Mouse (Mus musculus) cerebellum, postnatal 10 days (tissue): ENCODE results near the gene Snx30.

ENCODE experiments used
- DNase-seq, 2 experiments: peaks; one replicate each; pipeline ENCODE4 v3.0.0; 2021; ENCODE audit warnings: mixed read lengths in 2 of 2

Gene Snx30

DNA sequence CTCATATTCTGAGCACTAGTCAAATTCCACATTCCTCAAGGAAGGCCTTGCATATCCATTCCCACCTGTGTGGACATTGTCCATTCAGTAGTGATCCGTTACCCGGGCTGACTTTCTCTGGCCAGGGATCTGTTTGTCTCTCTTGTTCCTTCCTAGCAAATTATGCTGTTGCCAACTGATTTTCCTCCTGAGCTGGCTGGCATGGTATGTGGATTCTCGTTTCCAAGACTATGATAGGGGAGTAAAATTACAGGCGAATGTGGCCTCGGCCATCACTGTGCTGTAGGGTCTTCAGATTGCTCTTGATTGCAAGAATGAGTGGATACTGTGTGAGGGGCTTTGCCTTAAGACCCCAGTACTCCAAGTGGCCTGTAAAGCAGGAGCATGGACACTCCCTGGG lies 20.7 kb downstream of the Snx30 start:
- DNase-seq: peak; percentile 88 to 91

DNA sequence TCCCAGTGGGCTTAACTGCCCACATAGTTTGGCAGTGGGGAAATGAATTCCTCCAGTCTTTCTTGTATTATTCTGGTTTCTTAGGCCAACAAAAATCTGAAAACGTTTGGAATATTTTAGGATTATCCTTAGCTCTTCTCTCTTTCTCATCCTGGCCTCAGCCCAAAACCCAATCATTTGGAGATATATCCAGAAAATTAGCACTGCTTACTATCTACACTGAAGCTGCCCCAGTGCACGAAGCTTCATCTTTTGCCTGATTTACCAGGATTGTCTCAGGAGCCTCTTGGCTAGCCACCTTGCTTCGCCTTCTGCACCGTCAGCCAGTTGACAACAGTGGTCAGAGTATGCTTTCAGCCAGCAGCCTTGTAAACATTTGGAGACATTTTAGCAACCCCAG lies 23.4 kb downstream of the Snx30 start:
- no peak for DNase-seq

DNA sequence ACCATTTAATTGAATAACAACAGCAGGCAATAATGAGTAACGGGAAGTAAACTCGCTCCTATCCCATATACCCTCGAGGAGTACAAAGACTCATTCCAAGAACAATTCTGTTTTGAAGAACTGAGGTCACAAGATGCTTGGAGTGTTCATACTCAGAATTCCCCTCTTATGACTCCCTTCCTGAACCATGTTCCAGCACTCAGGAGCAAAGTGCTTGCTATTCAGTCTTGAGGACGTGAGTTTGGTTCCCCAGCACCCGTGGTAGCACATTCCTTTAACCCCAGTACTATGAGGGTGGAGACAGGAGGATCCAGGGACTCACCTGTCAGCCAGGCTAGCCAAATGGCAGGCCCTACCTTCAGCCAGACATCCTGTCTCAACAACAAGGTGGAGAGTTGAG lies 25.4 kb downstream of the Snx30 start:
- DNase-seq: no peak

DNA sequence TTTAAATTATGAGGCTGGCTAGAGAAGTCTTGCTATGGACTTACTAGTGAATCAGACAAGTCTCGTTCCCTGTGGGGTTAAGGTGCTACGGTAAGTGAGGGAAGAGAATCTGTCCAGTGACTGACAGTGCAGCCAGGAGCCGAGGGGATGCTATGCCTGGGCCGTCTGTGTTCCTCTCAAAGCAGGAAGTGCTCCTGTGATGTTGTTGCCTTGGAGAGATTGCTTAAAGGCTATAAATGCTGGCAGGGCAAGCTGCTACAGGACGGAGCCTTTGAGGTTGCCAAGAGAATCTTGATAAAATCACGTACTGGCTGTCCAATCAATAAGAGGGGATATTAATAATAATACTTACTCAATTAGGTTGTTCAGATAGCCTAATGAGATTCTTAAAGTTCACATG lies 27.2 kb downstream of the Snx30 start:
- no peak for DNase-seq

GRCm38 (mm10) chr4:59837659-59838058 lies 32.0 kb downstream of the Snx30 start:
- DNase-seq: peak; percentile 39 to 41

DNA sequence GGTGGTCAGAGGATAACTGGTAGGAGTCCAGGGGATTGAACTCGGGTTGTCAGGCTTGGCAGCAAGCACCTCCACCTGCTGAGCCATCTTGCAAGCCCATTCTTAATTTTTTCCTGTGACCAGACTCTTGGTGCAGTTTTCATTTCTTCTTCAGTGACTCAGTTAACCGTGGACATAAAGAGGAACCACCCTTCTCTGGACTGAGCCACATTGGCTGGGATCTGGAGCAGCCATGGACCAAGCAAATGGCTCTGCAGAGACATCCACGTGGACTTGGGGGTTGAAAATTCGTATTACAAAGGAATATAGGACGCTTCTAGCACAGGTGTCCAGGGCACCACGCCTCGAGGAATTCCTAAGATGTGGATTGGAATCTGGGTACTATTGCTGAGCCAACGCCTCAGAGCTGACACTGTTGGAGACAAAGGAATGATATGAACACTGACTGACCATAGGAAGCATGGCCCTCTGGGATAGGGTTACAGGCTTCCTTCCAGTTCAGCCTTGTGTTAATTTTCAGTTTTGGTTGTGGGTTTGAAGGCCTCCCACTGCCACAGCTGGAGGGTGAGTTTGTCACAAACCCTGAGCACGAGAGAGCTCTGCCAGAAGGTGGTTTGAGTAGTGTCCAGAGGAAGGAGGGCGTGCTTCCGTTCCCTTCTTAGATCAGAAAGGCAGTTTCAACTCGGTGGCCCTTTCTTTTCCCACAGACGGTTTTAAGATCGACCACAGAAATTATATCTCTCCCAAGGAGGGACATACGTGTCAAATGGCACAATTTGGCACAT lies 39.0 kb downstream of the Snx30 start:
- DNase-seq: no peak

DNA sequence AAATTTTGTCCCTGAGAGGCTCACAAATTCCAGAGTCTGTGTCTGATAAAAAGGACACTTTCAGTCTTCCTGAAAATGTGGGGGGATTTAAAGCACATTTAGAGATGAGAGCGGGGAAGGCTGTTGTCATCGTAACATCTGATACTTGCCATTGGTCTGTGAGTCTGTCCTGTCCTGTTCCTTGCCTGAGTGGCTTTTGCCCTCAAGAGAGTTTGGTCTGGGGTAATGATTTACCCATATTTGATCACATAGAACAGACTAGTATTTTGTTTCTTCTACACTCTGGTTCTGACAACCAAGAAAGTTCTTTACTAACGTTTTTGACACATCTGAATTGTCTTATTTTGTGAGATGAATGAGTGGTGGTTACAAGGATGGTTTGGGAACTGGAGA lies 39.6 kb downstream of the Snx30 start:
- no peak for DNase-seq

DNA sequence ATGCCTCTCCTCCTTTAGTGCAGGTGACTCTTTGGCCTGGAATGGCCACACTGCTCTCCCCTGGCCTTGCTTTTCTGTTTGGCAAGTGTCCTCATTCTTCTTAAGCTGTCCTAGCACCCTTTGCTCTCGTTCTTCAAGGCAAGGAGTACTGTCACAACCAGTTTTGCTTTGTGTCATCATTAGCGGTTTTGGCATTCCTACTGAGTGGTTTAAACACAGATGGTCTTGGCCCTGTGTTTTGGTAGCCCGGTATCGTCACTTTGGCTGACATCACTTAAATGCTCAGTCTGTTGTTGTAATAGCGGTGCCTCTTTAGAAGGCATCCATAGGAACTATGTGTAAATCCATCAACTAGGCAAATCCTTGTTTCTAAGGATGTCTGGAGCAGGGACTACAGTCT lies 41.8 kb downstream of the Snx30 start:
- DNase-seq: peak; percentile 44 to 64

DNA sequence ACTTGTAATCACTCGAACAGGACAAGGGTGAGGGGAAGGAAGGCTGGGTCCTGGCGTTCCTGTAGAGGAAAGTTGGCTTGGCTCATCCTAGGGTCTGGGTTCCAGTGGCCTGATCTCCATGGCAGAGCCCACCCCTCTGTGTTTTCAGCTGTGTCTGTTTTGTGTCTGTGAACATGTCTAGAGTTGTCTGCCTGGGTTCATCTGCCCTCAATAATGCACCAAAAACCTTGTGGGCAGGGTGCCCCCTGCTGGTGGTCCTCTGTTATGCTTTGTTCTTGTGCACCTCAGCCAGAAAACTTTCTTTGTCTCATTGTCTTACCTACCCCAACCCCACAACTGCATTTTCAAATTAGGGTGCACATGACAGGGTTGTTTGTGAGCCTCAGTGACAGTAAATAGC lies 44.5 kb downstream of the Snx30 start:
- DNase-seq: peak; percentile 89 to 91

DNA sequence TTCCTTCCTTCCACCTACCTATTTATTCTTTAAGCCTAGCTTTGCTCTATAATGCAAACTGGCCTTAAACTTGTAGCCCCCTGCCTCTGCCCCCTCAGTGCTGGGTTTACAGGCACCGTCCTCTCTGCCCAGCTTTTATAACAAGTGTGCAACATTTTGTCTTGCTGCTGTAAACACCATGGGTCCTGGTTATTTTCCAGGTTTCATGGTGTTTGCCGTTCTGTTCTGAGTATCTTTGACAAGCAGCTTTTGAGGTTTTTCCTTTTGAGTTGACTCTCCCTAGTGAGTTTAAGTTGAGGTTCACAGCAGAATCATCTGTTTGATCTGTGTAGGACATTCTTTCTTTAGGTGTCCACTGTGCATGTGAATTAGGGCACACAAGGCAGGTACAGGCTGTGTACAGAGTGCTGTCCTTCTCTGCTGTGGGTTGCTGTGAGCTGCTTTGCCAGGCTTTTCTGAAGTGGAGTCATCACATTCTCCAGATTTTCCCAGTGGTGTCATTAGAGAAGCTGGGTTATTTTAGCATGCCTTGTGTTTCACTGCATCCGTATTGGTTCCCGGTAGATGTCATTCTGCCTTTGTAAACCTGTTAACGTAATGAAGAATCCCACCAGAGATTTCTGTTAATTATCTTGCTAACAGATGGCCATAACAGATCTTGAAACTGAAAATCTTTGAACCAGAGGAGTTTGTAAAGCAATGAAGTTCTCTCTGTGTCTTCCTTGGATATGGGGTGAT lies 45.4 kb downstream of the Snx30 start:
- DNase-seq: peak; percentile 55 to 62

DNA sequence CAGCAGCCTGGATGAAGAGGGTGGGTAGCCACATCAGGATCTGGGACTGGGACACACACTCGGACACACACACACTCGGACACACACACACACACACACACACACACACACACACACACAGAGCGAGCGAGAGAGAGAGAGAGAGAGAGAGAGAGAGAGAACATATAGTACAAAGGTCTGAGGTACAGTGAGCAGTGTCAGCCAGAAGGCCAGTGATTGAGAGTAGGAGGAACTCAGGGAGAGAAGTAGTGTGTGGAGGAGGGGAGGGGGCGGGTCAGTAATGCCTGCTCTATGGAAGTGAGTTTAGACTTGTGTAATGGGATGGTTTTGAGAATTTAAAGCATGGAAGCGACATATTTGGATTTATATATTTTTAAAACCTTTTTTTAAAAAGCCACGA lies 47.5 kb downstream of the Snx30 start:
- no peak for DNase-seq

- peak; percentile 46 to 65 for DNase-seq
These were observed 54.2 kb downstream of the Snx30 start for GRCm38 (mm10) chr4:59859693-59860425.

DNA sequence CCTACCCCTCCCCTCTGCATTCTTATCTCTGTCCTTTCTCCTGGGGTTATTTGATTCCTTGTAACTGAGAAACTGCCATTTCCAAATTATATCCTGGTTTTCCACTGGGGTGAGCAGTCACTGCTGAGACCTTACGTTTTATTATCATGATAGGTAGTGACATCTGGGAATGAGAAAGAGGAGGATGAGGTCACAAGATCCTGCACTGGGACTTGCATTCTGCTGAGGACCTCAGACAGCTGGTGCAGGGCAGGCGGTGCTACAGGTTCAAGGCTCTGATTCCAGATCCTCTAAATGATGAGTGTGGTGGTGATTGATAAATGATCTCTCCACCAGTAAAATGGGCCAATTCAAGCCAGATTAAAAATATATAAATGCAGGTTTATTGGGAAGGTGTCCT lies 54.8 kb downstream of the Snx30 start:
- DNase-seq: no peak

DNA sequence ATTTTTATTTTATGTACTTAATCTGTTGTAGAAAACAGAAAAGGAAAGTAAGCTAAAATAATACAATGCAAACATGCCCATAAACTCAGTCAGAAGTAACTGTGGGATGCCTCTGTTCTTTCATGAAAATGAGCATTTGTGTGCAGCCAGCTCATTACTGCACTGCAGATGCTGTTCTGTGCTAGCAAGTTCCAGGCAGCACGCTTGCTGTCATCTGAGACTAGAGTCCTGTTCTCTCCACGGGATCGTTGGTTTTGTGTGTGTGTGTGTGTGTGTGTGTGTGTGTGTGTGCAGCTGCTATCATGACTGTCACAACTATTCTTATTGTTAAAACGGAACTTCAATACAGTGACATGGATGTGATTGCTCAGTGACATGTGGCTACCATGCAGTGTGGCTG lies 56.2 kb downstream of the Snx30 start:
- no peak for DNase-seq

DNA sequence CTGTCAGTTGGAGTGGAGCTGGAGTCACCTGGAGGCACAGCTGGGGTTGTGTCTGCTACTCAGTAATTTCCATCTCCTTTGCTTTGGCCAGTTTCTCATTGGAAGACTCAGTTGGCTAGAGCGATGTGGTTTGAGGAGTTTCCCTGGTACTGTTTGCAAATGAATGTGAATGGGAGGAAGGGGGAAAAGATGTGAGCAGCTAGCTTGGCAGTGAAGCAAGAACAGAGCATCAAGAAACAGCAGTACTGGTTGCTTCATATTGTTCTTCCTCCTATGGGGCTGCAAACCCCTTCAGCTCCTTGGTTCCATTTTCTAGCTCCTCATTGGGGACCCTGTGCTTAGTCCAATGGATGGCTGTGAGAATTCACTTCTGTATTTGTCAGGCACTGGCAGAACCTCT lies 56.7 kb downstream of the Snx30 start:
- no peak for DNase-seq

- no peak for DNase-seq
These were observed 58.2 kb downstream of the Snx30 start for GRCm38 (mm10) chr4:59863869-59864268.

DNA sequence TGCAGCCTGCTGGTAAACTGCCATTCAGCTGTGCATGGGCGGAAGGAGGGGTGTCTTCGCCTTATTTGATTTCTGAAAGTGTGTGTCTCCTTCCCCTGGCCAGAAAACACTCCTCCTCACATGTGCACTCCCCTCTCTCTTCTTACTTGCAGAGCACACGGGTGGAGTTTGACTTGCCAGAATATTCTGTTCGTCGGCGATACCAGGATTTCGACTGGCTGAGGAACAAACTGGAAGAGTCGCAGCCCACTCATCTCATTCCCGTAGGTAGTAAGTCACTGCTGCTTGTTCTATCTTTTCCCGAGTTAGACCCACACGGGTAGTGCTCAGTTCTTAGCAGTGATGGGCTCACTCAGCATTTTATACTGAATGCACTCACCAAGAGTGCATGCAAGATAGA lies 62.4 kb downstream of the Snx30 start:
- no peak for DNase-seq

- peak; percentile 71 to 77 for DNase-seq
These were observed 63.9 kb downstream of the Snx30 start for GRCm38 (mm10) chr4:59869488-59870057.

GRCm38 (mm10) chr4:59870433-59870832 lies 64.8 kb downstream of the Snx30 start:
- no peak for DNase-seq

GRCm38 (mm10) chr4:59870859-59871591 lies 65.4 kb downstream of the Snx30 start:
- peak; percentile 88 to 92 for DNase-seq

GRCm38 (mm10) chr4:59873240-59873639 lies 67.6 kb downstream of the Snx30 start:
- DNase-seq: no peak

- no peak for DNase-seq
These were observed 68.2 kb downstream of the Snx30 start for GRCm38 (mm10) chr4:59873830-59874229.

- no peak for DNase-seq
These were observed 70.9 kb downstream of the Snx30 start for GRCm38 (mm10) chr4:59876570-59876969.
